Mouse (Mus musculus) intestine, embryonic 16.5 days (tissue): ENCODE data around the gene Hist1h2ba. TPM values are rescaled to one million over a fixed set of nuclear protein-coding genes. Genes with fewer than 3 reads are reported as not detected.

Experiments used
- ATAC-seq: fragments of 200-750 bp; cut with Nextera tagmentation; 2 replicates; pipeline ENCODE4 v1.8.0; 2017; ENCODE audit warnings: moderate TSS enrichment, moderate library complexity
- H3K27ac ChIP-seq: fragments of 300-500 bp; sonication (generic); 2 replicates; pipeline ENCODE4 v1.5.1; 2014; ENCODE audit warnings: mild to moderate bottlenecking, low read length
- H3K27me3 ChIP-seq: fragments of 300-500 bp; sonication (generic); replicated peaks from 2 replicates; pipeline ENCODE4 v1.6.1; 2014; ENCODE audit warnings: low read length, control low read depth, mixed read lengths; ENCODE audit not compliant: control insufficient read depth, insufficient read depth
- H3K36me3 ChIP-seq: fragments of 300-500 bp; sonication (generic); 2 replicates; pipeline ENCODE4 v1.6.1; 2014; ENCODE audit warnings: low read length, control low read depth; ENCODE audit not compliant: control insufficient read depth, insufficient read depth
- H3K4me1 ChIP-seq: fragments of 300-500 bp; sonication (generic); 2 replicates; pipeline ENCODE4 v1.6.1; 2014; ENCODE audit warnings: low read length, control low read depth, mixed read lengths; ENCODE audit not compliant: control insufficient read depth, insufficient read depth
- H3K4me2 ChIP-seq: fragments of 300-500 bp; sonication (generic); 2 replicates; pipeline ENCODE4 v1.6.1; 2014; ENCODE audit warnings: low read depth, low read length, control low read depth
- H3K4me3 ChIP-seq: fragments of 300-500 bp; sonication (generic); 2 replicates; pipeline ENCODE4 v1.5.1; 2014; ENCODE audit warnings: mild to moderate bottlenecking, low read length
- H3K9ac ChIP-seq: fragments of 300-500 bp; sonication (generic); 2 replicates; pipeline ENCODE4 v1.6.1; 2014; ENCODE audit warnings: low read depth, low read length
- H3K9me3 ChIP-seq: fragments of 300-500 bp; sonication (generic); 2 replicates; pipeline ENCODE4 v1.6.1; 2016; ENCODE audit warnings: low read length, control low read depth; ENCODE audit not compliant: control insufficient read depth
- WGBS: fragments of 180-500 bp; shearing (Covaris S2); extraction: QIAGEN DNeasy Blood & Tissue Kit; methylation state at CpG from one replicate; pipeline ENCODE4 v1.1.7; 2014; 5-methylcytosine and 5-hydroxymethylcytosine counted together
- microRNA-seq: library from miRNA; unstranded; fragments of <30 nt; microRNA quantifications from one replicate; pipeline ENCODE4, GENCODE M21; 2016
- polyA plus RNA-seq: library from polyadenylated mRNA; unstranded; fragments of >200 nt; fragmentation: Nextera tagmentation; extraction: Ambion mirVana; gene quantifications from 2 replicates; pipeline ENCODE4 v1.2.1, GENCODE M21; 2015

Gene Hist1h2ba
- polyA plus RNA-seq, 1 experiment from 2014 or later = not detected

DNA sequence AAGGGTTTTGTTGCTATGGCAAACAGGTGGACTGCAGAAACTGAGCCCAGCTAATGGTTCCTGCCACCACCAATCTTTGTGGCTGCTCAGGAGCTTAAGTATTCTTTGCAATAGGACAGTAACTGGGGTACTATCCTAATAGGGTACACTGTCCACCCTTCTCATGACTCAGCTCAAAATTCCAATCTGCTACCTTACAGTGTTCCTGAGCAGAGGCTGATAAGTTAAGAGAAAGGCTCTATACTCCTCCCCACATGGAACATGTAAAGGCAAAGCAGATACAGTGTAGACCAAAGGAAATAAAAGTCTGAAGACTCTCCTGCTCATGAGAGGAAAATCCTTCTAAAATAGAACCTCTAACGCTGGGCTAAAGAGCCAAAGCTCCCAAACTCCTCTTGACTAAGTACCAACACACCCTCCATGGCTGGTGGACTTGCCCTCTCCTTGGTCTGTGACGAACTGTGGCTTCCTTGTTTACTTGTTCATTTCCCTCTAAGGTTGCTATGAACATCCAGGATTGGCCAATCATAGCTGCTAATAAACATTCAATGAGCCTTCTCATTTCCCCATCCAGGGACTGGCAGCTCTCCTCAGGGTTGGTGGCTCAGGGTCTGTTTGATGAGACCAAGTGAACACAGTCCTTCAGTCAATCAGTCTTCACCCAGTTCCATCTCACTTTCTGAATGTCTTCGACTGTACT, 46.8 kb downstream of the Hist1h2ba start:
- ATAC-seq = no peak
- H3K9me3 ChIP-seq = no peaks in the 10 kb centered on the region
- WGBS = 82% methylated on average over 3 of the region's 3 CpGs

GRCm38 (mm10) chr13:23885540-23885939, 48.4 kb downstream of the Hist1h2ba start:
- H3K27ac ChIP-seq = no peak overlapping the region
- no peak for ATAC-seq
- H3K4me2 ChIP-seq = no peak overlapping the region
- H3K36me3 ChIP-seq = no peaks in the 10 kb centered on the region
- WGBS = 26% methylated on average over 2 of the region's 2 CpGs
- no peaks in the 10 kb centered on the region for H3K4me1 ChIP-seq
- no peaks in the 10 kb centered on the region for H3K9me3 ChIP-seq
- no peak overlapping the region for H3K4me3 ChIP-seq
- no peak overlapping the region for H3K9ac ChIP-seq
- H3K27me3 ChIP-seq = no peaks in the 10 kb centered on the region

More for the DNA sequence above, 46.8 kb downstream of the Hist1h2ba start:
- no peak overlapping the region for H3K9ac ChIP-seq
- H3K4me1 ChIP-seq = no peaks in the 10 kb centered on the region
- H3K27ac ChIP-seq = no peak overlapping the region
- no peaks in the 10 kb centered on the region for H3K27me3 ChIP-seq
- no peak overlapping the region for H3K4me2 ChIP-seq
- H3K36me3 ChIP-seq = no peaks in the 10 kb centered on the region
- H3K4me3 ChIP-seq = no peak overlapping the region

Small RNA genes within 50 kb of the gene (microRNA-seq; reads per million reads assigned to microRNA genes)
- gene Gm44344 = not detected

Other genes starting within 250 kb of the Hist1h2ba start
- gene Hist1h2bc, start 250.0 kb downstream of the Hist1h2ba start, polyA plus RNA-seq = 101 and 110 TPM in 2 replicates
- gene Hist1h1t, start 238.3 kb downstream of the Hist1h2ba start, polyA plus RNA-seq = 0.15 and 0.20 TPM in 2 replicates
- 2.9 and 3.1 TPM in 2 replicates for gene Hist1h4c, start 235.7 kb downstream of the Hist1h2ba start, polyA plus RNA-seq
- 8.5 and 9.7 TPM in 2 replicates for gene Hfe, start 223.3 kb downstream of the Hist1h2ba start, polyA plus RNA-seq
- 33.6 and 35.3 TPM in 2 replicates for gene Hist1h1c, start 195.3 kb downstream of the Hist1h2ba start, polyA plus RNA-seq
- 3.2 and 4.9 TPM in 2 replicates for gene Hist1h3c, start 188.6 kb downstream of the Hist1h2ba start, polyA plus RNA-seq
- gene Hist1h2bb, start 187.4 kb downstream of the Hist1h2ba start, polyA plus RNA-seq = 1.7 and 2.0 TPM in 2 replicates
- 16.9 and 20.0 TPM in 2 replicates for gene Hist1h2ab, start 183.0 kb downstream of the Hist1h2ba start, polyA plus RNA-seq
- gene Hist1h3b, start 181.9 kb downstream of the Hist1h2ba start, polyA plus RNA-seq = 4.7 and 7.4 TPM in 2 replicates
- 1.4 and 2.1 TPM in 2 replicates for gene Hist1h4b, start 177.1 kb downstream of the Hist1h2ba start, polyA plus RNA-seq
- 0.60 TPM in 1 of 2 replicates, not detected in the other for gene Hist1h4a, start 172.9 kb downstream of the Hist1h2ba start, polyA plus RNA-seq
- gene Hist1h3a, start 171.8 kb downstream of the Hist1h2ba start, polyA plus RNA-seq = 3.1 and 4.2 TPM in 2 replicates
- gene Hist1h1a, start 170.5 kb downstream of the Hist1h2ba start, polyA plus RNA-seq = 0.38 and 0.99 TPM in 2 replicates
- gene Trim38, start 164.2 kb downstream of the Hist1h2ba start, polyA plus RNA-seq = 0.11 and 0.12 TPM in 2 replicates
- 0.11 TPM in 1 of 2 replicates, not detected in the other for gene Slc17a2, start 127.2 kb downstream of the Hist1h2ba start, polyA plus RNA-seq
- 0.22 and 0.35 TPM in 2 replicates for gene Slc17a3, start 94.7 kb downstream of the Hist1h2ba start, polyA plus RNA-seq
- gene Slc17a1, start 66.4 kb downstream of the Hist1h2ba start, polyA plus RNA-seq = 0.77 and 0.97 TPM in 2 replicates
- gene Slc17a4, start 19.1 kb downstream of the Hist1h2ba start, polyA plus RNA-seq = 24.8 and 31.7 TPM in 2 replicates
- not detected in 2 replicates for gene Hist1h2aa, start 306 bp upstream of the Hist1h2ba start, polyA plus RNA-seq
- gene Scgn, start 57.1 kb upstream of the Hist1h2ba start, polyA plus RNA-seq = 7.5 and 7.9 TPM in 2 replicates